Mouse (Mus musculus): ENCODE measurements around the gene Hebp1.

- no peak for TF ChIP-seq POLR2A (IDR thresholded peaks at IDR 0.05; ENCODE audit: borderline replicate concordance, extremely low read depth, low read depth, low read length)
- no peak for TF ChIP-seq CTCF (IDR thresholded peaks at IDR 0.05; ENCODE audit: insufficient read depth, low read length)
These were observed 32.6 kb downstream of the Hebp1 start for GRCm38 (mm10) chr6:135165191-135165590.
